Mouse (Mus musculus) neural tube, embryonic 11.5 days (tissue): Measurements from ENCODE around the gene Dnal1. TPM values are rescaled to one million over a fixed set of nuclear protein-coding genes. Genes with fewer than 3 reads are reported as not detected.

Source experiments
- ATAC-seq: fragments of 200-750 bp; cut with Nextera tagmentation; 2 replicates; pipeline ENCODE4 v1.8.0; 2017; ENCODE audit warnings: moderate number of reproducible peaks, mild to moderate bottlenecking, moderate TSS enrichment, moderate library complexity; ENCODE audit not compliant: insufficient read depth, low FRiP score, low TSS enrichment
- DNase-seq: peaks from one replicate; pipeline ENCODE4 v3.0.0-alpha.2; 2015; ENCODE audit warnings: low spot score
- H3K27ac ChIP-seq: fragments of 300-500 bp; sonication (generic); 2 replicates; pipeline ENCODE4 v1.5.1; 2014; ENCODE audit warnings: low read depth, mild to moderate bottlenecking, low read length
- H3K27me3 ChIP-seq: fragments of 300-500 bp; sonication (generic); 2 replicates; pipeline ENCODE4 v1.6.1; 2014; ENCODE audit warnings: mild to moderate bottlenecking, low read length, mixed read lengths; ENCODE audit not compliant: control insufficient read depth, insufficient read depth
- H3K36me3 ChIP-seq: fragments of 300-500 bp; sonication (generic); 2 replicates; pipeline ENCODE4 v1.6.1; 2014; ENCODE audit warnings: mild to moderate bottlenecking, low read length, moderate library complexity, mixed read lengths; ENCODE audit not compliant: control insufficient read depth, insufficient read depth
- H3K4me1 ChIP-seq: fragments of 300-500 bp; sonication (generic); 2 replicates; pipeline ENCODE4 v1.6.1; 2014; ENCODE audit warnings: low read length, mixed read lengths; ENCODE audit not compliant: control insufficient read depth, insufficient read depth
- H3K4me2 ChIP-seq: fragments of 300-500 bp; sonication (generic); 2 replicates; pipeline ENCODE4 v1.6.1; 2014; ENCODE audit warnings: low read depth, mild to moderate bottlenecking, moderate library complexity
- H3K4me3 ChIP-seq: fragments of 300-500 bp; sonication (generic); 2 replicates; pipeline ENCODE4 v1.5.1; 2014; ENCODE audit warnings: low read depth, low read length
- H3K9ac ChIP-seq: fragments of 300-500 bp; sonication (generic); 2 replicates; pipeline ENCODE4 v1.6.1; 2014; ENCODE audit warnings: mild to moderate bottlenecking, low read length
- H3K9me3 ChIP-seq: fragments of 300-500 bp; sonication (generic); 2 replicates; pipeline ENCODE4 v1.6.1; 2016; ENCODE audit warnings: low read length; ENCODE audit not compliant: control insufficient read depth
- WGBS: fragments of 180-500 bp; shearing (Covaris S2); extraction: QIAGEN DNeasy Blood & Tissue Kit; methylation state at CpG from one replicate; pipeline ENCODE4 v1.1.7; 2014; 5-methylcytosine and 5-hydroxymethylcytosine counted together
- polyA plus RNA-seq: library from polyadenylated mRNA; unstranded; fragments of >200 nt; fragmentation: Nextera tagmentation; extraction: Ambion mirVana; gene quantifications from 2 replicates; pipeline ENCODE4 v1.2.1, GENCODE M21; 2014

Gene Dnal1
- polyA plus RNA-seq, 1 experiment from 2014 or later, result 6.2 TPM

GRCm38 (mm10) chr12:84161116-84161515 lies 47.0 kb downstream of the Dnal1 start:
- no peak overlapping the region for H3K9ac ChIP-seq
- 82% methylated on average over 8 of the region's 8 CpGs for WGBS

GRCm38 (mm10) chr12:84161616-84162433 lies 47.7 kb downstream of the Dnal1 start:
- no peak for ATAC-seq

More at GRCm38 (mm10) chr12:84161116-84161515, 47.0 kb downstream of the Dnal1 start:
- Histone ChIP-seq H3K36me3 (peaks cover 4% of the 10 kb centered on the region), H3K27me3 (no peaks in the 10 kb centered on the region), H3K27ac (no peak overlapping the region), H3K4me2 (no peak overlapping the region), H3K9me3 (no peaks in the 10 kb centered on the region), H3K4me3 (no peak overlapping the region), H3K4me1 (no peaks in the 10 kb centered on the region)
- no peak for DNase-seq
- no peak for ATAC-seq

GRCm38 (mm10) chr12:84163133-84163532 lies 49.0 kb downstream of the Dnal1 start:
- H3K27me3 ChIP-seq, result no peaks in the 10 kb centered on the region
- WGBS, result 90% methylated on average over 9 of the region's 9 CpGs
- H3K36me3 ChIP-seq, result peaks cover 4% of the 10 kb centered on the region; the same call in 1 of the 2 replicates
- no peak overlapping the region for H3K4me2 ChIP-seq
- no peak overlapping the region for H3K4me3 ChIP-seq
- no peak overlapping the region for H3K9ac ChIP-seq
- peak; percentile 46 for DNase-seq
- no peaks in the 10 kb centered on the region for H3K4me1 ChIP-seq
- H3K9me3 ChIP-seq, result no peaks in the 10 kb centered on the region
- no peak overlapping the region for H3K27ac ChIP-seq
- no peak for ATAC-seq

More at GRCm38 (mm10) chr12:84161616-84162433, 47.7 kb downstream of the Dnal1 start:
- H3K36me3 ChIP-seq, result peaks cover 4% of the 10 kb centered on the region; the same call in 1 of the 2 replicates
- H3K9ac ChIP-seq, result no peak overlapping the region
- H3K27me3 ChIP-seq, result no peaks in the 10 kb centered on the region
- no peaks in the 10 kb centered on the region for H3K4me1 ChIP-seq
- no peak overlapping the region for H3K4me3 ChIP-seq
- no peak overlapping the region for H3K4me2 ChIP-seq
- 79% methylated on average over 14 of the region's 14 CpGs for WGBS
- peak; percentile 37 for DNase-seq
- H3K9me3 ChIP-seq, result no peaks in the 10 kb centered on the region
- H3K27ac ChIP-seq, result no peak overlapping the region

GRCm38 (mm10) chr12:84163586-84164110 lies 49.5 kb downstream of the Dnal1 start:
- Histone ChIP-seq H3K36me3 (peaks cover 2% of the 10 kb centered on the region; the same call in 1 of the 2 replicates), H3K27me3 (no peaks in the 10 kb centered on the region), H3K9ac (no peak overlapping the region), H3K4me3 (no peak overlapping the region), H3K27ac (no peak overlapping the region), H3K4me1 (no peaks in the 10 kb centered on the region), H3K4me2 (no peak overlapping the region), H3K9me3 (no peaks in the 10 kb centered on the region)
- WGBS, result 82% methylated on average over 11 of the region's 11 CpGs
- ATAC-seq (no peak), DNase-seq (no peak)

GRCm38 (mm10) chr12:84165631-84166373 lies 51.6 kb downstream of the Dnal1 start:
- Histone ChIP-seq H3K27me3 (no peaks in the 10 kb centered on the region), H3K4me2 (no peak overlapping the region), H3K4me3 (no peak overlapping the region), H3K27ac (no peak overlapping the region), H3K9ac (no peak overlapping the region), H3K36me3 (peaks cover 2% of the 10 kb centered on the region; the same call in 1 of the 2 replicates), H3K9me3 (no peaks in the 10 kb centered on the region), H3K4me1 (no peaks in the 10 kb centered on the region)
- ATAC-seq (no peak), DNase-seq (no peak)
- 66% methylated on average over 8 of the region's 8 CpGs for WGBS

GRCm38 (mm10) chr12:84170610-84171009 lies 56.4 kb downstream of the Dnal1 start:
- Histone ChIP-seq H3K27ac (no peak overlapping the region), H3K4me3 (no peak overlapping the region), H3K9me3 (no peaks in the 10 kb centered on the region), H3K27me3 (no peaks in the 10 kb centered on the region), H3K36me3 (peaks cover 4% of the 10 kb centered on the region; the same call in 1 of the 2 replicates), H3K4me1 (peaks cover 4% of the 10 kb centered on the region), H3K9ac (no peak overlapping the region), H3K4me2 (no peak overlapping the region)
- WGBS, result 93% methylated on average over 10 of the region's 10 CpGs
- no peak for ATAC-seq
- DNase-seq, result no peak

- no peaks in the 10 kb centered on the region for H3K27me3 ChIP-seq
- ATAC-seq, result no peak
- H3K9ac ChIP-seq, result no peak overlapping the region
- H3K4me2 ChIP-seq, result no peak overlapping the region
- 96% methylated on average over 3 of the region's 3 CpGs for WGBS
- H3K36me3 ChIP-seq, result peaks cover 4% of the 10 kb centered on the region; the same call in 1 of the 2 replicates
- no peaks in the 10 kb centered on the region for H3K9me3 ChIP-seq
- peaks cover 20% of the 10 kb centered on the region for H3K4me1 ChIP-seq
- H3K4me3 ChIP-seq, result no peak overlapping the region
- DNase-seq, result no peak
- H3K27ac ChIP-seq, result no peak overlapping the region
These were observed 58.0 kb downstream of the Dnal1 start for GRCm38 (mm10) chr12:84172216-84172615.

GRCm38 (mm10) chr12:84172862-84173261 lies 58.7 kb downstream of the Dnal1 start:
- DNase-seq (no peak), ATAC-seq (no peak)
- peaks cover 25% of the 10 kb centered on the region for H3K4me1 ChIP-seq
- H3K4me3 ChIP-seq, result no peak overlapping the region
- peaks cover 4% of the 10 kb centered on the region; the same call in 1 of the 2 replicates for H3K36me3 ChIP-seq
- no peaks in the 10 kb centered on the region for H3K27me3 ChIP-seq
- no peak overlapping the region for H3K9ac ChIP-seq
- H3K9me3 ChIP-seq, result no peaks in the 10 kb centered on the region
- 95% methylated on average over 17 of the region's 17 CpGs for WGBS
- H3K4me2 ChIP-seq, result no peak overlapping the region
- H3K27ac ChIP-seq, result no peak overlapping the region
